Mouse (Mus musculus): ENCODE data around the gene Krtap3-3.

- TF ChIP-seq GATA1 (IDR thresholded peaks at IDR 0.05; ENCODE audit: low read length) (no peak), TAL1 (IDR thresholded peaks at IDR 0.05; ENCODE audit: low read length) (no peak)
These were observed 30.9 kb upstream of the Krtap3-3 start for GRCm38 (mm10) chr11:99581564-99581963.
